Mouse (Mus musculus) ovary, adult 10 weeks (tissue): ENCODE measurements around the gene Nos1ap. TPM values are rescaled to one million over a fixed set of nuclear protein-coding genes. Genes with fewer than 3 reads are reported as not detected.

Source experiments
- polyA plus RNA-seq: library from polyadenylated mRNA; stranded (reverse); fragments of 350-450 nt; fragmentation: Illumina TruSeq; extraction: RNeasy Lipid Tissue Mini Kit (QIAGEN cat#74804); gene quantifications from one replicate; pipeline ENCODE4 v1.2.3, GENCODE M21; 2014

The Nos1ap gene
- polyA plus RNA-seq: 18.0 TPM

GRCm38 (mm10) chr1:170589219-170590040 lies at the start of gene Nos1ap:
Nos1ap (minus strand) TSS chr1:170589861.

GRCm38 (mm10) chr1:170308503-170308902 lies 281.2 kb downstream of the Nos1ap start, which contains the start of gene Spata46:
Spata46 (plus strand) TSS chr1:170308803.

GRCm38 (mm10) chr1:170306232-170306631 lies 283.4 kb downstream of the Nos1ap start, which contains the start of gene Gm7694:
Gm7694 (minus strand) TSS chr1:170306332.

GRCm38 (mm10) chr1:170277016-170277415 lies 312.6 kb downstream of the Nos1ap start, which contains the start of gene Sh2d1b1:
Sh2d1b1 (plus strand) TSS chr1:170277320.

Other genes starting within 250 kb of the Nos1ap start
- 4.4 TPM for gene Olfml2b, start 54.7 kb upstream of the Nos1ap start, polyA plus RNA-seq